Mouse (Mus musculus) embryonic facial prominence, embryonic 10.5 days (tissue): Measurements from ENCODE around the gene Arl8b. TPM values are rescaled to one million over a fixed set of nuclear protein-coding genes. Genes with fewer than 3 reads are reported as not detected.

Experiments
- DNase-seq: peaks from one replicate; pipeline ENCODE4 v3.0.0-alpha.2; 2017; ENCODE audit warnings: low spot score
- H3K27ac ChIP-seq: fragments of 300-500 bp; sonication (generic); replicated peaks from 2 replicates; pipeline ENCODE4 v1.5.1; 2016; ENCODE audit warnings: mild to moderate bottlenecking
- H3K27me3 ChIP-seq: fragments of 300-500 bp; sonication (generic); replicated peaks from 2 replicates; pipeline ENCODE4 v1.6.1; 2016; ENCODE audit warnings: low read depth, mild to moderate bottlenecking; ENCODE audit not compliant: poor library complexity, severe bottlenecking
- H3K36me3 ChIP-seq: fragments of 300-500 bp; sonication (generic); replicated peaks from 2 replicates; pipeline ENCODE4 v1.6.1; 2016; ENCODE audit warnings: mild to moderate bottlenecking, moderate library complexity
- H3K4me1 ChIP-seq: fragments of 300-500 bp; sonication (generic); 2 replicates; pipeline ENCODE4 v1.6.1; 2016
- H3K4me3 ChIP-seq: fragments of 300-500 bp; sonication (generic); 2 replicates; pipeline ENCODE4 v1.5.1; 2016; ENCODE audit warnings: mild to moderate bottlenecking, moderate library complexity
- H3K9me3 ChIP-seq: fragments of 300-500 bp; sonication (generic); 2 replicates; pipeline ENCODE4 v1.6.1; 2016; ENCODE audit warnings: mild to moderate bottlenecking
- WGBS: fragments of 180-500 bp; shearing (Covaris S2); methylation state at CpG from one replicate; pipeline ENCODE4 v1.1.7; 2016; 5-methylcytosine and 5-hydroxymethylcytosine counted together
- polyA plus RNA-seq: library from polyadenylated mRNA; unstranded; fragments of >200 nt; fragmentation: Nextera tagmentation; extraction: Ambion mirVana; gene quantifications from 2 replicates; pipeline ENCODE4 v1.2.1, GENCODE M21; 2016

Gene Arl8b
- polyA plus RNA-seq, 1 experiment from 2014 or later, result 61.4 TPM

- H3K27me3 ChIP-seq, result no peaks in the 10 kb centered on the region
- no peaks in the 10 kb centered on the region for H3K36me3 ChIP-seq
- no peak overlapping the region for H3K27ac ChIP-seq
- no peaks in the 10 kb centered on the region for H3K9me3 ChIP-seq
- WGBS, result 85% methylated on average over 3 of the region's 3 CpGs
- H3K4me3 ChIP-seq, result no peak overlapping the region
- no peak for DNase-seq
- H3K4me1 ChIP-seq, result no peaks in the 10 kb centered on the region
Measured at GRCm38 (mm10) chr6:108770880-108771279, 12.0 kb upstream of the Arl8b start.

GRCm38 (mm10) chr6:108772913-108773312 is 10.0 kb upstream of the Arl8b start:
- no peak overlapping the region for H3K27ac ChIP-seq
- DNase-seq, result peak; percentile 81
- no peaks in the 10 kb centered on the region for H3K27me3 ChIP-seq
- H3K4me3 ChIP-seq, result no peak overlapping the region
- H3K9me3 ChIP-seq, result no peaks in the 10 kb centered on the region
- no peaks in the 10 kb centered on the region for H3K4me1 ChIP-seq
- 17% methylated on average over 9 of the region's 9 CpGs for WGBS
- no peaks in the 10 kb centered on the region for H3K36me3 ChIP-seq

- WGBS, result 89% methylated on average over 6 of the region's 6 CpGs
- Histone ChIP-seq H3K4me3 (no peak overlapping the region), H3K9me3 (no peaks in the 10 kb centered on the region), H3K36me3 (no peaks in the 10 kb centered on the region), H3K4me1 (no peaks in the 10 kb centered on the region), H3K27me3 (no peaks in the 10 kb centered on the region), H3K27ac (no peak overlapping the region)
- DNase-seq, result no peak
Measured at GRCm38 (mm10) chr6:108773480-108773879, 9.4 kb upstream of the Arl8b start.

GRCm38 (mm10) chr6:108776274-108776673 is 6.6 kb upstream of the Arl8b start:
- H3K27me3 ChIP-seq, result no peaks in the 10 kb centered on the region
- H3K9me3 ChIP-seq, result no peaks in the 10 kb centered on the region
- H3K27ac ChIP-seq, result no peak overlapping the region
- peaks cover 3% of the 10 kb centered on the region; the same call in 1 of the 2 replicates for H3K4me1 ChIP-seq
- DNase-seq, result no peak
- H3K36me3 ChIP-seq, result no peaks in the 10 kb centered on the region
- H3K4me3 ChIP-seq, result no peak overlapping the region

- Histone ChIP-seq H3K4me3 (no peak overlapping the region), H3K36me3 (no peaks in the 10 kb centered on the region), H3K4me1 (peaks cover 3% of the 10 kb centered on the region; the same call in 1 of the 2 replicates), H3K27me3 (no peaks in the 10 kb centered on the region), H3K9me3 (no peaks in the 10 kb centered on the region), H3K27ac (no peak overlapping the region)
- DNase-seq, result no peak
- WGBS, result 77% methylated on average over 8 of the region's 8 CpGs
Measured at GRCm38 (mm10) chr6:108777560-108778287, 5.2 kb upstream of the Arl8b start.

GRCm38 (mm10) chr6:108778399-108778798 is 4.5 kb upstream of the Arl8b start:
- no peak overlapping the region for H3K27ac ChIP-seq
- no peaks in the 10 kb centered on the region for H3K27me3 ChIP-seq
- no peaks in the 10 kb centered on the region for H3K9me3 ChIP-seq
- peaks cover 3% of the 10 kb centered on the region; the same call in 1 of the 2 replicates for H3K4me1 ChIP-seq
- H3K36me3 ChIP-seq, result no peaks in the 10 kb centered on the region
- DNase-seq, result no peak
- 77% methylated on average over 5 of the region's 5 CpGs for WGBS
- no peak overlapping the region for H3K4me3 ChIP-seq

GRCm38 (mm10) chr6:108781865-108782264 is 1.0 kb upstream of the Arl8b start:
- H3K27ac ChIP-seq, result no peak overlapping the region
- no peaks in the 10 kb centered on the region for H3K9me3 ChIP-seq
- H3K4me1 ChIP-seq, result peaks cover 17% of the 10 kb centered on the region
- WGBS, result 66% methylated on average over 6 of the region's 6 CpGs
- no peaks in the 10 kb centered on the region for H3K27me3 ChIP-seq
- H3K36me3 ChIP-seq, result no peaks in the 10 kb centered on the region
- no peak for DNase-seq
- no peak overlapping the region for H3K4me3 ChIP-seq

GRCm38 (mm10) chr6:108783184-108783881 is 434 bp downstream of the Arl8b start:
- WGBS, result under 1% methylated on average over 57 of the region's 57 CpGs
- Histone ChIP-seq H3K9me3 (no peaks in the 10 kb centered on the region), H3K27ac (peak overlapping the region; percentile 90), H3K4me1 (peaks cover 17% of the 10 kb centered on the region), H3K27me3 (no peaks in the 10 kb centered on the region), H3K4me3 (peak overlapping the region; percentile 100), H3K36me3 (no peaks in the 10 kb centered on the region)
- peak; percentile 56 for DNase-seq

- WGBS, result 43% methylated on average over 11 of the region's 11 CpGs
Measured at GRCm38 (mm10) chr6:108784056-108784455, 1.2 kb downstream of the Arl8b start.

GRCm38 (mm10) chr6:108784796-108785195 is 1.9 kb downstream of the Arl8b start:
- Histone ChIP-seq H3K4me1 (peaks cover 15% of the 10 kb centered on the region), H3K27me3 (no peaks in the 10 kb centered on the region), H3K9me3 (no peaks in the 10 kb centered on the region), H3K27ac (no peak overlapping the region), H3K4me3 (peak overlapping the region; percentile 100), H3K36me3 (no peaks in the 10 kb centered on the region)
- no peak for DNase-seq
- WGBS, result 75% methylated on average over 5 of the region's 5 CpGs

More at GRCm38 (mm10) chr6:108784056-108784455, 1.2 kb downstream of the Arl8b start:
- H3K9me3 ChIP-seq, result no peaks in the 10 kb centered on the region
- no peaks in the 10 kb centered on the region for H3K27me3 ChIP-seq
- H3K36me3 ChIP-seq, result no peaks in the 10 kb centered on the region
- peak overlapping the region; percentile 100 for H3K4me3 ChIP-seq
- H3K4me1 ChIP-seq, result peaks cover 17% of the 10 kb centered on the region
- no peak for DNase-seq
- peak overlapping the region; percentile 90; the same call in 1 of the 2 replicates for H3K27ac ChIP-seq

GRCm38 (mm10) chr6:108785551-108785950 is 2.7 kb downstream of the Arl8b start:
- DNase-seq, result no peak
- 89% methylated on average over 3 of the region's 3 CpGs for WGBS
- Histone ChIP-seq H3K9me3 (no peaks in the 10 kb centered on the region), H3K4me3 (no peak overlapping the region), H3K4me1 (peaks cover 13% of the 10 kb centered on the region), H3K36me3 (no peaks in the 10 kb centered on the region), H3K27me3 (no peaks in the 10 kb centered on the region), H3K27ac (no peak overlapping the region)

GRCm38 (mm10) chr6:108791498-108791897 is 8.6 kb downstream of the Arl8b start:
- Histone ChIP-seq H3K9me3 (no peaks in the 10 kb centered on the region), H3K27ac (no peak overlapping the region), H3K27me3 (no peaks in the 10 kb centered on the region), H3K4me1 (0 out of 2 replicates have a peak, but pooled peaks cover 3% of the 10 kb centered on the region), H3K4me3 (no peak overlapping the region), H3K36me3 (no peaks in the 10 kb centered on the region)
- DNase-seq, result no peak
- 86% methylated on average over 5 of the region's 5 CpGs for WGBS

GRCm38 (mm10) chr6:108795912-108796311 is 13.0 kb downstream of the Arl8b start:
- H3K9me3 ChIP-seq, result no peaks in the 10 kb centered on the region

More at GRCm38 (mm10) chr6:108795912-108796311, 13.0 kb downstream of the Arl8b start:
- Histone ChIP-seq H3K27ac (no peak overlapping the region), H3K4me1 (0 out of 2 replicates have a peak, but pooled peaks cover 3% of the 10 kb centered on the region), H3K27me3 (no peaks in the 10 kb centered on the region), H3K36me3 (no peaks in the 10 kb centered on the region), H3K4me3 (no peak overlapping the region)
- 81% methylated on average over 1 of the region's 1 CpGs for WGBS
- DNase-seq, result no peak
